Mouse (Mus musculus) R1 (cell line): Measurements from ENCODE around the gene Mta1.

Experiments
- DNase-seq: peaks from one replicate; pipeline ENCODE4 v3.0.0-alpha.2; 2018; ENCODE audit warnings: low read depth, low spot score

The Mta1 gene

DNA sequence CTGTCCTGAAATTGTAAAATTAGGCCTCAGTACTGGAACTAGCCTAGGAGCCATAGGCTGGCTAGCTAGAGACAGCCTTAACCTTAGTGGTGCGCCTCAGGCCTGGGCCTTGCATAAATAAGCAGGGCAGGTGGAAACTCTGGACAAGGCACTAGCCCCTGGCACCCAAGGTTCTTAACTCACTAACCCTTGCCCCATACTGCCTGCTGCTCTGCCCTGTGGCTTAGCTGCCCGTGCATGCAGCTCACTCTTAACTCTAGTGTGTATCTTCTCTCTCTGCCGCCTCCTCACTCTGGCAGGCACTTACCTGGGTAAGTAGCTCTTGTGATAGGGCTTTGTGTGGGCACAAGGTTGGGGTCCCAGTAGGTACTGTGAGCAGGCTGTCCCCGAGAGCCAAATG lies 36.4 kb downstream of the Mta1 start:
- DNase-seq, result no peak

DNA sequence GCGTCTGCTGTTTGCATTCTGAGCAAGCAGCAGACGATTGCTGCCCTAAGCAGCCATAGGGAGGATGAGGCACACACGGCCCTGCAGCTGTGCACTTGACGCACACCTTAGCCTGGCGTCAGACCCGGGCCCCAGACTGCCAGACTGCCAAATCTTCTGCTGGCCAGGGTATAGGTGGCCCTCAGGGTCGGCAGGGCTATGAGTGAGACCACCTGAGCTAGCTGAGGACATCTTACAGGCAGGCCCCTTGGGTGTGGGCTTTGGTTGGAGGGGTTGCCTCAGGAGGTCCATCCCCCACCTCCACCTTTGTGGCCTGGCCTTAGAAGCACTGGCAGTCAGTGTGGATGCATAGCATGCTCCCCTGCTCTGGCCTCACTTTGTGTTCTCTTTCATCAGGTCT lies 37.3 kb downstream of the Mta1 start:
- DNase-seq, result no peak

DNA sequence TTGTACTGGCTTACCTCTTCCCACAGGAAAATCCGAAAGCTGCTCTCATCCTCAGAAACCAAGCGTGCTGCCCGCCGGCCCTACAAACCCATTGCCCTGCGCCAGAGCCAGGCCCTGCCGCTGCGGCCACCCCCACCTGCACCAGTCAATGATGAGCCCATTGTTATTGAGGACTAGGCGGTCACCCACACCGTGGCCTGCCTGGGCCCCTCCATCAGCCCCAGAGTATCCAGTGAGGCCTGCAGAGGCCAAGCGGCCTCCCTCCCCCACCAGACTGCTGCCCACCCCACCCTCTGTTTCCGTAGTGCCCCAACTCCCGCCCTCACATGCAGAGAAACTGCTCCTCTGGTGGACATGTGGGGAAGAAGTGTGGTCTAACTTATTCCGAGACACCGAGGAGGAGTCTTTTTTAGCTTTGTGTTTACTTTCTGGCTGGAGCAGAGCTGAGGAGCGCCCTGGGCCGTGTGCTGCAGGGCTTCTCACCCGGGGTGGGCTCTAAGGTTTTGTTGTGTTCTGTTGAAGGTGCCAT lies 38.5 kb downstream of the Mta1 start:
- peak; percentile 31 for DNase-seq

GRCm38 (mm10) chr12:113137260-113138213 lies 39.5 kb downstream of the Mta1 start:
- no peak for DNase-seq

DNA sequence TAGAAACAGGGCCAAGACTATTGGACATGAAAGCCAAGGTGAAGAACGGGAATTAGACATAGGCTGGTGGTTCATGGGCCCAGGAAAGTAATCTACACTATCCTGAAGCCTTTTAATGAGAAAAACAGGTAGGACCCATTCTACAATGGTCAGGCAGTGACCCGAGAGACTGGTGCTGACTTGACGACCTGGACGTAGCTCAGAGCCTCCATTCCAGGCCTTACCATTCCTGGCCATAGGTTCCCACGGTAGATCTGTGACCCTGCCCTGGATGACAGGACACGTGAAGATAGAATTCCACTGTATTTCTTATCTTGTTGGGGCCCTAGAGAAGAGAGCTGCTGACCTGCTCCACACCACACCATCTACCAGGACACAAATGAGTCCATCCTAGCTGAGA lies 40.2 kb downstream of the Mta1 start:
- DNase-seq, result no peak

DNA sequence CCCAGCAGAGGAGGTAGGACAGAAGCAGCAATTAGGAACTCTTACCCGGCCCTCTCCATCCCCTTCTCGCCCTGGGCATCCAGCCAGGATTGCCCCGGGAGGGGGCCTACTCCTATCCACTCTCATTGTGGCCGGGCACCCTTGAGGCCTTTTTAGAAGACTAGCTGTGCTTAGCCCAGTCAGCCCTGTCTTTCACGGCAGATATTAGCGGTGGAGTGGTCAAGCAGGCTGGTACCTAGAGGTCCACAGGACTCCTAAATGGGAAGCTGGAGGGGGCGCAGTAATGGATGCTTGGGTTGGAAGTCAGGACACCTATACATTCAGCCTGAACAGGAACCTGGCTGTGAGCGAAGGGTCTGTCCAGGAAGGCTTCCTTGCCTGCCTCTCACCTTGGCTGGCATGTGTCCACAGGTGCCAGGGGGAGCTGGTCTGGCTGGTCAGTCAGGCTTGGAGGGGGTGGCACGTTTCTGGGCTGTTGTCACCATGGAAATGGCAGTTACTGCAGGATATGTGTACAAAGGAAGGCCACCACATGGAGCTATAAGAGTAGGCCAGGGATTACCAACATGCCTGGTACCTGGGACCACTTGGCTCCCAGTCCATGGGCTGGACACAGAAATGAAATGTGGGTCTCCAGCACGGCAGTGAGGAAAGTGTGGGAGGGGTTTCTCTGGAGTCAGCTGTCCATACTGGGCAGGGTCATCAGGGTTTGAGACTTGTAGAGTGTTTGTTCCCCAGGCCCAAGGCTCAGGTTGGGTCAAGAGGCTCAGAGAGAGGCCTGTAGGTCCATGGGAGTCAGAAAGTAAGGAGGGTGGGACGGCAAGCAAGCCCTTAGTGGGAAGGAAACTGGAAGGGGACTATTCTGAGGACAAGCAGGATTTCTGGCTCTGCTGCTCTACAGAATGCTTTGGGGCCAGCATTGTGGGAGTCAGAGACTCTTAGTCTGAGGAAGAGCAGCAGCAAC lies 41.1 kb downstream of the Mta1 start:
- DNase-seq, result no peak

DNA sequence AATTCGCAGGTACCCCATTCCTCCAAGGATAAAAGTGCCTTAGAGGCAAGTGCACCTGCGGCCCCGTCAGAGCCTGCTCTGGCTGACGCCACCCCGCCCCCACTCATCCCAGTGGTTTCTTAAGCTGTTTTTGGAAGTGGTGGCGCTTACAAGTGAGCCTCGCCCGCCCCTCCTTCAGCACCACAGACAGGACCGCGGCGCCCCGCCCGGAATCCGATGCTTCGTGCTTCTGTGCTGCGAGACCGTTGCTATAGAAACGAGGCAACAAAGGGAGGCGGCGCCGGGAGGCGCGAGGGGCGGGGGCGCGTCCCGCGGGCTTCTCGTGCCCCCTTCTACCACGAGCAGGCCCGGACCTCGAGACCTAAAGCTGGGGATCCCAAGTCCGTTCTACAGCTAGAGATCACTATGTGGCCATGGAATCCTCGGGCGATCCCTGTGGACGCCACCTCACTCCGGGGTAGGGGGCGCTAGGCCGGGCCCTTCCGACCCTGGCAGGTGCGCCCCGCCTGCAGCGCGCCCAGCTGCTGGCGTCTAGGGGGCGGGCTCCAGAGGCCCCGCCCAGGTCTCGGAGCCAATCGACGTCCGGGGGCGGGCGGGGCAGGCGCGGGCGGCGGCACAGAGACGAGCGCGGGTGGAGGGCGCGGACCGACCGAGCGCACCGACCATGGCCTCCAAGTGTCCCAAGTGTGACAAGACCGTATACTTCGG lies 42.0 kb downstream of the Mta1 start, which contains the start of gene Crip2:
TSS of gene Crip2 (plus strand) at position 329 of the 708 bp plus-strand sequence.
- peak; percentile 98 for DNase-seq

- DNase-seq, result no peak
Measured at GRCm38 (mm10) chr12:113140616-113141411, 42.7 kb downstream of the Mta1 start.

- DNase-seq, result no peak
Measured at GRCm38 (mm10) chr12:113141531-113141973, 43.5 kb downstream of the Mta1 start.

DNA sequence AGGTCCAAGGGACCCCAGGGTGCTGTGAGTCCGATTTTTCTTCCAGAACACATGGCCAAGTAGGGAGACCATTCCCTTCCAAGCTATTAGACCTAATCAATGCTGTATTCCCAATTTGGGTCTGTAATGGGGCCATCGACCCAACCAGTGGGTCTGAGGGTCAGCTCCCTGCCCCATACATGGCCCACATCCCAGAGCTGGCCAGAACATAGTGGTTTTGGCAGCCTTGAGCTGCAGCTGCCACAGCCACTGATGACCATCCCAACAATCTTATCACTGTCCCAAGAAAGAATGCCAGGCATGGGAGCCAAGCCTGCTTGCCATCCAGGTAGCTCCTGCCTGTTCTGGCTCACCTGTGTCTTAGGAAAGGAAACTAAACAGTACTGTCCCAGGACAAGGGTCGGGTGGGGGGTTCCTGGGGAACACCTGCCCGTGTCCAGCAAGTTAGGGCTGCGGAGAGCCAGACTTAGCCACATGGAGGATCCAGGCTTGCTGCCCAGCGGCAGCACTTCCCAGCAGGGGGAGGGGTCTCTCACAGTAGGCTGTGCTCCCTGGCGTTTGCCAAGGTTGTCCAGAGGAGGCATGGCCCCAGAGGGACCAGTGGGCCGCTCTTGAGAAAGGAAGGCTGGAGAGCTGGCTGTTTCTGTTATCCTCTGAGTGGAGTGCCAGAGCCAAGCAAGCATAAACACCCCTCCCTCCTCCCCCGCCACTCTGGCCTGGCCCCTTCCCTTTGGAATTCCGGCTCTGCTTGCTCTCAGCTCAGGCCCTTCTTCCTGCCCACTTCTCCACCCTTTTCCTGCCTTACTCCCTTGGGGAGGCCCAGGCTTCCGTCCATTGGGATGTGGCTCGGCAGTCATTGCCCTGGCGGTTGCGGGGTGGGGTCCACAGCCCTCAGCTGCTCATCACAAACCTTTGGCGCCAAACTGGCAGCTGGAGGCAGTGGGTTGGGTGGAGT lies 44.2 kb downstream of the Mta1 start:
- DNase-seq, result no peak

- no peak for DNase-seq
Measured at GRCm38 (mm10) chr12:113143164-113143563, 45.1 kb downstream of the Mta1 start.

- peak; percentile 83 for DNase-seq
Measured at GRCm38 (mm10) chr12:113144001-113144756, 46.1 kb downstream of the Mta1 start.

DNA sequence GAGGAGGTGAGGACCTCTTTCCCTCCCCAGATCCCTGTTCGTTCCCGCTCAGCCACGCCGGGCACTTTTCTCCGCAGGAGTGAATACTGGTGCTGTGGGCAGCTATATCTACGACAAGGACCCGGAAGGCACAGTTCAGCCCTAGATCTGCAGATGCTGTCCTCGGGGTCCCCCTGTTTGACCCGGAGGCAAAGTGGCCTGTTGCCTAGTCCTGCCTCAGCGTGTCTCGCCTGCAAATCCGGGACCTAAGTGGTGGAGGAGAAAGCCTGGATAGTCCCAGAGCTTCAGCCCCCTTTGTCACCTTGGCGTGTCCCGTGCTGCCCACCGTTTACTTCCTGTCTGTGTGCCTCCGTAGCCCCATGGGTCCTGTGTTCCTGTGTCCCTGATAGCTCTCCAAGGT lies 46.8 kb downstream of the Mta1 start:
- no peak for DNase-seq

- no peak for DNase-seq
Measured at GRCm38 (mm10) chr12:113145591-113145990, 47.5 kb downstream of the Mta1 start.

GRCm38 (mm10) chr12:113146112-113147057 lies 48.3 kb downstream of the Mta1 start, which contains the start of gene Crip1:
TSS of gene Crip1 (plus strand) at chr12:113146316.
- DNase-seq, result peak; percentile 92

DNA sequence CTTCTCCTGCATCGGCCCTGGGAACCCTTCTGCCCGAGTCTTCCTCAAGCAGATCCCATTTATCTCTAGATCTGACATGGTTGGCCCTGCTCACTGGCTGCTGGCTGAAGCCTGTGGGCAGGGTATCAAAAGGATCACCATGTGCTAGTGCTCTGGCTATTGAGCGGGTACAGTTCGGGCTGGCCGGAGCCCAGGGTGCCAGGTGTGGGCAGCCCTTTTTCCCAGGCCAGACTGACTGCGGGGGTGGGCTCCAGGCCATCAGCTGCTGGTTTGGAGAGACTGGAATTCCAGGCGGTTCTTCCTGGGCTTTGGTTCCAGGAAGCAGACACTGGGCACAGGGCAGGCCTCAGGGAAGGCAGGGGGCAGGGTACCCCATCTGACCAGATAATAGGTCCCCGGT lies 49.4 kb downstream of the Mta1 start:
- no peak for DNase-seq

- peak; percentile 87 for DNase-seq
Measured at GRCm38 (mm10) chr12:113148381-113149035, 50.4 kb downstream of the Mta1 start.
